Comparison of ENCODE assay signal across 8 mouse cellular contexts in the genomic region with DNA sequence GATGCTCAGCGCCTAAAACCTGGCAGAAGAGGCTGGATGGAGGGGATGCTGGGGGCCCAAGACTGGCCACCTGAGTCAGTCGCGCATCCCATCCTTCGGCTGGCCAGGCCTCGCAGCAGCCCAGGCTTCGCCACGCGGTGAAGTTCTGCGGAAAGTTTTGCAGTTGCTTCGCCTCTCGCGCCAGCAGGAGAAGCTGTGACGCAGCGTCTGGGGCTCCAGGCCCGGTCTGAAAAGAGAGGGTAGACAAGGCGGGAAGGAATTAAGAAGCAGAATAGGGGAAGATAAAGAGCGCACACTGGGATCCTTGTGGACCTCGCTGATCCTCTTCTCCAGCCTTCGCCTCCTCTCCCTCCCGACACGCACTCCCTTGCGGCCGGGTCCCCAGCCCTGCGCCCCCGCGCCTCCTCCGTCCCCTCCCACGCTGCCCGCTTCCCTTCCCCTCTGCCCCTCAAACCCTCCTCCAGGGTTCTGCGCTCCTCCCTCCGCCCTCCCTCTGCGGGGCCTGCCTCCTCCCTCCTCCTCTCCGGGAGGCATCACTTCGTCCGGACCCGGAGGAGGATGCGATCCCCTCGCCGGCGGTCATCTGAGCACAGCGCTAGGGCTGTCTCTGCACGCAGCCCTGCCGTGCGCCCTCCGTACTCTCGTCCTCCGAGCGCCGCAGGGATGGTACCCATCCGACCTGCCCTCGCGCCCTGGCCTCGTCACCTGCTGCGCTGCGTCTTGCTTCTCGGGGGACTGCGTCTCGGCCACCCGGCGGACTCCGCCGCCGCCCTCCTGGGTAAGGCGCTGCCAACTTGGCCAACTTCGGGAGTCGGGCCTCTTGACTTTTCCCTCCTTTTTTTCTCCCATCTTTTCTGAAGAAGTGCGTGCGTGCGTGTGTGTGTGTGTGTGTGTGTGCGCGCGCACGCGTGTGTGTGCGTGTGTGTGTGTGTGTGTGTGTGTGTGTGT. TPM values are rescaled to one million over a fixed set of nuclear protein-coding genes. Genes with fewer than 3 reads are reported as not detected.
DNase-seq lines count a peak whose midpoint lies in the region; ATAC-seq and TF ChIP-seq lines count a peak whose summit lies in the region.

A gene (plus strand): TSS at position 520 of the 948 bp plus-strand sequence.

- peak within 1 kb of the TSS; percentile 94 for H3K27ac ChIP-seq in intestine, embryonic 14.5 days (ENCODE audit: low read depth)
- no peak within 1 kb of the TSS for H3K27ac ChIP-seq in olfactory bulb, adult 2 months (ENCODE audit: insufficient read depth, low read depth, low read length)

- H3K9me3 ChIP-seq in intestine, embryonic 14.5 days (ENCODE audit: control insufficient read depth, low read length), result no peaks in the 10 kb centered on the region

- WGBS in intestine, embryonic 14.5 days, result 1% methylated on average over 64 of the region's 75 CpGs
- under 1% methylated on average over 72 of the region's 75 CpGs for WGBS in lung, adult 2 months
- under 1% methylated on average over 74 of the region's 75 CpGs for WGBS in olfactory bulb, adult 2 months

- TF ChIP-seq CTCF in lung, adult 2 months (IDR thresholded peaks at IDR 0.05; ENCODE audit: insufficient read depth, low read length), result no peak
- TF ChIP-seq CTCF in olfactory bulb, adult 2 months (IDR thresholded peaks at IDR 0.05; ENCODE audit: insufficient read depth, low read depth, low read length), result no peak; the same call in 1 of the 2 replicates

- H3K9ac ChIP-seq in intestine, embryonic 14.5 days (ENCODE audit: low read length), result peak within 1 kb of the TSS; percentile 79

- DNase-seq in right cerebral cortex, postnatal 4 days, result peak; percentile 53
- no peak for DNase-seq in right cerebral cortex, postnatal 25 days
- peak; percentile 88 for DNase-seq in embryo, embryonic 11 days
- peak; percentile 87 for DNase-seq in intestine, embryonic 14.5 days (ENCODE audit: low spot score)
- peak; percentile 68 for DNase-seq in lung, adult 2 months
- no peak for DNase-seq in T-cell, adult 2 months (ENCODE audit: low spot score)

- ATAC-seq in granulocyte monocyte progenitor cell, adult 5-6 weeks (replicated peaks; ENCODE audit: poor library complexity, severe bottlenecking), result peak; percentile 61
- ATAC-seq in intestine, embryonic 14.5 days (replicated peaks; ENCODE audit: low FRiP score, low TSS enrichment, low read depth), result peak; percentile 80

- TF ChIP-seq POLR2A in lung, adult 2 months (IDR thresholded peaks at IDR 0.05; ENCODE audit: borderline replicate concordance, extremely low read depth, low read depth, low read length), result peak; percentile 63; the same call in 1 of the 2 replicates
- TF ChIP-seq POLR2A in olfactory bulb, adult 2 months (IDR thresholded peaks at IDR 0.05; ENCODE audit: insufficient read depth, low read depth, low read length), result no peak

- no peaks in the 10 kb centered on the region for H3K27me3 ChIP-seq in intestine, embryonic 14.5 days (replicated peaks; ENCODE audit: control insufficient read depth, insufficient read depth, low read length)

- no peaks in the 10 kb centered on the region for H3K36me3 ChIP-seq in intestine, embryonic 14.5 days (ENCODE audit: control insufficient read depth, insufficient read depth, low read length)

- H3K4me2 ChIP-seq in intestine, embryonic 14.5 days (ENCODE audit: low read length), result peak within 1 kb of the TSS; percentile 71

- H3K4me3 ChIP-seq in intestine, embryonic 14.5 days (ENCODE audit: low read depth, low read length), result peak within 1 kb of the TSS; percentile 69
- peak within 1 kb of the TSS; percentile 83 for H3K4me3 ChIP-seq in lung, adult 2 months (replicated peaks; ENCODE audit: extremely low read depth, low read depth, low read length)
- H3K4me3 ChIP-seq in olfactory bulb, adult 2 months (ENCODE audit: insufficient read depth, low read depth, low read length), result peak within 1 kb of the TSS; percentile 52

- peaks cover 26% of the 10 kb centered on the region for H3K4me1 ChIP-seq in intestine, embryonic 14.5 days (replicated peaks; ENCODE audit: control insufficient read depth, insufficient read depth, low read length)
- H3K4me1 ChIP-seq in lung, adult 2 months (ENCODE audit: control insufficient read depth, insufficient read depth, low read length), result peaks cover 11% of the 10 kb centered on the region
- H3K4me1 ChIP-seq in olfactory bulb, adult 2 months (ENCODE audit: control insufficient read depth, insufficient read depth, low read length), result peaks cover 18% of the 10 kb centered on the region

RNA-seq across cellular contexts. Expression of the gene that starts here (rescaled TPM):
- total RNA-seq in granulocyte monocyte progenitor cell, adult 5-6 weeks (2014; fragmentation: Nextera tagmentation), result not detected in 2 replicates
- total RNA-seq in granulocyte monocyte progenitor cell, adult 5-6 weeks (2017), result not detected in 2 replicates
- polyA plus RNA-seq in intestine, embryonic 14.5 days (2014; fragmentation: Nextera tagmentation; extraction: Ambion mirVana), result 8.7 and 8.8 TPM in 2 replicates
- 77.0 and 91.8 TPM in 2 replicates for polyA plus RNA-seq in lung, adult 2 months (2012; rRNA removed)
- not detected in 2 replicates for polyA plus RNA-seq in olfactory bulb, adult 2 months (2012; ENCODE audit: insufficient read depth, insufficient read length, low replicate concordance, missing spikeins)

Comparison
In these comparisons a context has a peak if more than half of its experiments do, and no peak if none do; other contexts are left out.
1. DNase-seq: peak in right cerebral cortex, postnatal 4 days (single experiment), embryo, embryonic 11 days (single experiment), intestine, embryonic 14.5 days (single experiment) and lung, adult 2 months (single experiment); none in right cerebral cortex, postnatal 25 days (single experiment) and T-cell, adult 2 months (single experiment).
2. Peak in ATAC-seq in granulocyte monocyte progenitor cell, adult 5-6 weeks; RNA of the gene not detected or under 1 TPM.
3. Peak in every context shown above with its lines, with median percentiles within 50 percentile points of each other: H3K4me3 ChIP-seq.